Mouse (Mus musculus) liver, embryonic 14.5 days (tissue): ENCODE measurements around the gene H2-DMa.

Experiments
- CTCF ChIP-seq: IDR thresholded peaks from 2 replicates; pipeline ENCODE4 v1.5.1; 2016; ENCODE audit warnings: antibody characterized with exemption, low read depth, control low read depth
- EP300 ChIP-seq: IDR thresholded peaks from 2 replicates; pipeline ENCODE4 v1.6.1; 2016; ENCODE audit warnings: antibody characterized with exemption, low read depth

GRCm38 (mm10) chr17:34079002-34079401, 40.3 kb upstream of the H2-DMa start:
- TF ChIP-seq EP300, result no peak
- no peak for TF ChIP-seq CTCF
